Mouse (Mus musculus): ENCODE measurements around the gene Tmem183a. TPM values are rescaled to one million over a fixed set of nuclear protein-coding genes. Genes with fewer than 3 reads are reported as not detected.

The Tmem183a gene
- polyA plus RNA-seq, 1 experiment = 45.7 TPM

GRCm38 (mm10) chr1:134335211-134335923 is 26.4 kb downstream of the Tmem183a start:
- H3K4me3 ChIP-seq (replicated peaks; ENCODE audit: control insufficient read depth, low read depth, low read length) = no peak overlapping the region
- no peaks in the 10 kb centered on the region for H3K4me1 ChIP-seq (ENCODE audit: control insufficient read depth, insufficient read depth, low read length)
- H3K27ac ChIP-seq (ENCODE audit: control insufficient read depth, insufficient read depth, low read depth, low read length, poor library complexity) = no peak overlapping the region
- TF ChIP-seq POLR2A (IDR thresholded peaks at IDR 0.05; ENCODE audit: borderline replicate concordance, control insufficient read depth, low read depth, low read length) (no peak), CTCF (IDR thresholded peaks at IDR 0.05; ENCODE audit: control insufficient read depth, insufficient read depth, low read length) (no peak)
- WGBS = 67% methylated on average over 13 of the region's 13 CpGs

- Histone ChIP-seq H3K4me3 (replicated peaks; ENCODE audit: control insufficient read depth, low read depth, low read length) (no peak overlapping the region), H3K27ac (ENCODE audit: control insufficient read depth, insufficient read depth, low read depth, low read length, poor library complexity) (no peak overlapping the region), H3K4me1 (ENCODE audit: control insufficient read depth, insufficient read depth, low read length) (no peaks in the 10 kb centered on the region)
- no peak for TF ChIP-seq CTCF (IDR thresholded peaks at IDR 0.05; ENCODE audit: control insufficient read depth, insufficient read depth, low read length)
- TF ChIP-seq POLR2A (IDR thresholded peaks at IDR 0.05; ENCODE audit: borderline replicate concordance, control insufficient read depth, low read depth, low read length) = no peak
- 53% methylated on average over 7 of the region's 7 CpGs for WGBS
Observed at GRCm38 (mm10) chr1:134334111-134334827, 27.5 kb downstream of the Tmem183a start.

GRCm38 (mm10) chr1:134333371-134334110 is 28.2 kb downstream of the Tmem183a start:
- Histone ChIP-seq H3K27ac (ENCODE audit: control insufficient read depth, insufficient read depth, low read depth, low read length, poor library complexity) (no peak overlapping the region), H3K4me3 (replicated peaks; ENCODE audit: control insufficient read depth, low read depth, low read length) (no peak overlapping the region), H3K4me1 (ENCODE audit: control insufficient read depth, insufficient read depth, low read length) (no peaks in the 10 kb centered on the region)
- WGBS = 72% methylated on average over 10 of the region's 10 CpGs
- TF ChIP-seq CTCF (IDR thresholded peaks at IDR 0.05; ENCODE audit: control insufficient read depth, insufficient read depth, low read length) (no peak), POLR2A (IDR thresholded peaks at IDR 0.05; ENCODE audit: borderline replicate concordance, control insufficient read depth, low read depth, low read length) (no peak)

GRCm38 (mm10) chr1:134332770-134333271 is 29.0 kb downstream of the Tmem183a start, which contains the start of gene Ppfia4:
Gene Ppfia4 (minus strand): TSS chr1:134332928.
- no peak within 1 kb of the TSS for H3K4me3 ChIP-seq (replicated peaks; ENCODE audit: control insufficient read depth, low read depth, low read length)
- no peaks in the 10 kb centered on the region for H3K4me1 ChIP-seq (ENCODE audit: control insufficient read depth, insufficient read depth, low read length)
- TF ChIP-seq CTCF (IDR thresholded peaks at IDR 0.05; ENCODE audit: control insufficient read depth, insufficient read depth, low read length) (no peak), POLR2A (IDR thresholded peaks at IDR 0.05; ENCODE audit: borderline replicate concordance, control insufficient read depth, low read depth, low read length) (no peak)
- WGBS = 1% methylated on average over 13 of the region's 13 CpGs
- H3K27ac ChIP-seq (ENCODE audit: control insufficient read depth, insufficient read depth, low read depth, low read length, poor library complexity) = no peak within 1 kb of the TSS; the same call in 1 of the 2 replicates

- no peaks in the 10 kb centered on the region for H3K4me1 ChIP-seq (ENCODE audit: control insufficient read depth, insufficient read depth, low read length)
- 40% methylated on average over 20 of the region's 20 CpGs for WGBS
- no peak overlapping the region for H3K4me3 ChIP-seq (replicated peaks; ENCODE audit: control insufficient read depth, low read depth, low read length)
- TF ChIP-seq CTCF (IDR thresholded peaks at IDR 0.05; ENCODE audit: control insufficient read depth, insufficient read depth, low read length) (peak; percentile 69), POLR2A (IDR thresholded peaks at IDR 0.05; ENCODE audit: borderline replicate concordance, control insufficient read depth, low read depth, low read length) (no peak)
- H3K27ac ChIP-seq (ENCODE audit: control insufficient read depth, insufficient read depth, low read depth, low read length, poor library complexity) = no peak overlapping the region; the same call in 1 of the 2 replicates
Observed at GRCm38 (mm10) chr1:134331879-134332635, 29.7 kb downstream of the Tmem183a start.

- TF ChIP-seq CTCF (IDR thresholded peaks at IDR 0.05; ENCODE audit: control insufficient read depth, insufficient read depth, low read length) (no peak), POLR2A (IDR thresholded peaks at IDR 0.05; ENCODE audit: borderline replicate concordance, control insufficient read depth, low read depth, low read length) (no peak)
- H3K4me1 ChIP-seq (ENCODE audit: control insufficient read depth, insufficient read depth, low read length) = no peaks in the 10 kb centered on the region
- 87% methylated on average over 12 of the region's 12 CpGs for WGBS
- no peak overlapping the region for H3K27ac ChIP-seq (ENCODE audit: control insufficient read depth, insufficient read depth, low read depth, low read length, poor library complexity)
- H3K4me3 ChIP-seq (replicated peaks; ENCODE audit: control insufficient read depth, low read depth, low read length) = no peak overlapping the region
Observed at GRCm38 (mm10) chr1:134326841-134327346, 34.9 kb downstream of the Tmem183a start.

GRCm38 (mm10) chr1:134322591-134322990 is 39.2 kb downstream of the Tmem183a start:
- H3K27ac ChIP-seq (ENCODE audit: control insufficient read depth, insufficient read depth, low read depth, low read length, poor library complexity) = no peak overlapping the region
- no peaks in the 10 kb centered on the region for H3K4me1 ChIP-seq (ENCODE audit: control insufficient read depth, insufficient read depth, low read length)
- 65% methylated on average over 6 of the region's 6 CpGs for whole genome bisulfite sequencing
- H3K4me3 ChIP-seq (replicated peaks; ENCODE audit: control insufficient read depth, low read depth, low read length) = no peak overlapping the region
- TF ChIP-seq CTCF (IDR thresholded peaks at IDR 0.05; ENCODE audit: control insufficient read depth, insufficient read depth, low read length) (peak; percentile 48), POLR2A (IDR thresholded peaks at IDR 0.05; ENCODE audit: borderline replicate concordance, control insufficient read depth, low read depth, low read length) (no peak)

Data from bone marrow, adult 2 months (tissue).